ENCODE assay signal across 8 mouse cellular contexts in the genomic region with DNA sequence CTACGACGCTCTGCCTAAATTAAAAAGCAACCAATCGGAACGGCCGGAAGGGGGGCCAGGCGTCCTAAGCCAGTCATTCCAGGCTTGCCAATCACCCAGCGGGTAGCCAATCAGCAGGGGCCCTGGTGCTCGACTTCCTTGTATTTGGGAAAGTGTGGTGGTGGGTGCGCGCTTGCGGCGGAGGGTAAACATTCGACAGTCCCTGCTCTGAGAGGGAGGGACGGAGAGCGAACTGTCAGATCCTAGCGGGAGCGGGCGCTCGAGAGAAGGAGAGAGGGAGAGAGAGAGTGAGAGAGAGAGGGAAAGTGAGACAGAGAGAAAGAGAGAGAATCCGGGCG. TPM values are rescaled to one million over a fixed set of nuclear protein-coding genes. Genes with fewer than 3 reads are reported as not detected.
DNase-seq lines count a peak whose midpoint lies in the region; ATAC-seq and TF ChIP-seq lines count a peak whose summit lies in the region.

A gene (plus strand): TSS at position 191 of the 338 bp plus-strand sequence.

- peak within 1 kb of the TSS; percentile 100 for H3K9ac ChIP-seq in forebrain, embryonic 12.5 days
- peak within 1 kb of the TSS; percentile 68 for H3K9ac ChIP-seq in hindbrain, embryonic 15.5 days

- no peak for TF ChIP-seq CTCF in small intestine, adult 2 months (IDR thresholded peaks at IDR 0.05; ENCODE audit: extremely low read depth, insufficient read length, insufficient replicate concordance, low read depth, low read length)

- no peak for TF ChIP-seq POLR2A in small intestine, adult 2 months (IDR thresholded peaks at IDR 0.05; ENCODE audit: low read depth, low read length)

- H3K27ac ChIP-seq in forebrain, embryonic 12.5 days: peak within 1 kb of the TSS; percentile 100
- peak within 1 kb of the TSS; percentile 95 for H3K27ac ChIP-seq in hindbrain, embryonic 15.5 days (replicated peaks)
- H3K27ac ChIP-seq in small intestine, adult 2 months (ENCODE audit: insufficient read depth, low read depth, low read length): no peak within 1 kb of the TSS

- DNase-seq in thymus, postnatal 4 days: peak; percentile 22
- no peak for DNase-seq in thymus, postnatal 0 days (ENCODE audit: low spot score)
- peak; percentile 96 to 97 for DNase-seq in layer of hippocampus, postnatal 36 days
- DNase-seq in lung, postnatal 10 days: peak; percentile 66
- DNase-seq in gastrocnemius, postnatal 25 days: no peak

- peak within 1 kb of the TSS; percentile 94 for H3K4me2 ChIP-seq in forebrain, embryonic 12.5 days
- H3K4me2 ChIP-seq in hindbrain, embryonic 15.5 days: peak within 1 kb of the TSS; percentile 97

- no peaks in the 10 kb centered on the region; the same call in 1 of the 2 replicates for H3K4me1 ChIP-seq in forebrain, embryonic 12.5 days
- H3K4me1 ChIP-seq in hindbrain, embryonic 15.5 days (replicated peaks): peaks cover 7% of the 10 kb centered on the region
- peaks cover 11% of the 10 kb centered on the region for H3K4me1 ChIP-seq in small intestine, adult 2 months (ENCODE audit: control insufficient read depth, insufficient read depth, insufficient read length, low read length)

- no peaks in the 10 kb centered on the region for H3K9me3 ChIP-seq in forebrain, embryonic 12.5 days
- H3K9me3 ChIP-seq in hindbrain, embryonic 15.5 days: no peaks in the 10 kb centered on the region

- peak; percentile 88 for ATAC-seq in forebrain, embryonic 12.5 days (ENCODE audit: low FRiP score)
- peak; percentile 92 for ATAC-seq in hindbrain, embryonic 15.5 days (ENCODE audit: low FRiP score, low read depth)

- no peaks in the 10 kb centered on the region; the same call in 1 of the 2 replicates for H3K27me3 ChIP-seq in forebrain, embryonic 12.5 days
- no peaks in the 10 kb centered on the region for H3K27me3 ChIP-seq in hindbrain, embryonic 15.5 days
- peaks cover 69% of the 10 kb centered on the region for H3K27me3 ChIP-seq in small intestine, adult 2 months (ENCODE audit: control insufficient read depth, insufficient read depth, low read length)

- H3K4me3 ChIP-seq in forebrain, embryonic 12.5 days (replicated peaks): peak within 1 kb of the TSS; percentile 99
- peak within 1 kb of the TSS; percentile 54 for H3K4me3 ChIP-seq in hindbrain, embryonic 15.5 days
- peak within 1 kb of the TSS; percentile 33; the same call in 1 of the 2 replicates for H3K4me3 ChIP-seq in small intestine, adult 2 months (ENCODE audit: low read depth, low read length)

- under 1% methylated on average over 19 of the region's 21 CpGs for WGBS in forebrain, embryonic 12.5 days
- WGBS in hindbrain, embryonic 15.5 days: under 1% methylated on average over 19 of the region's 21 CpGs
- 5% methylated on average over 21 of the region's 21 CpGs for WGBS in small intestine, adult 2 months

- peaks cover 24% of the 10 kb centered on the region for H3K36me3 ChIP-seq in forebrain, embryonic 12.5 days (replicated peaks)
- H3K36me3 ChIP-seq in hindbrain, embryonic 15.5 days: no peaks in the 10 kb centered on the region
- H3K36me3 ChIP-seq in small intestine, adult 2 months (ENCODE audit: control insufficient read depth, insufficient read depth, low read length): no peaks in the 10 kb centered on the region

RNA-seq across cellular contexts. Expression of the gene that starts here (rescaled TPM):
- 0.03 and 0.04 TPM in 2 replicates for polyA plus RNA-seq in thymus, postnatal 0 days (2015; fragmentation: Nextera tagmentation; extraction: Ambion mirVana)
- polyA plus RNA-seq in forebrain, embryonic 12.5 days (2016; fragmentation: Nextera tagmentation; extraction: Ambion mirVana): 38.2 and 46.0 TPM in 2 replicates
- polyA plus RNA-seq in hindbrain, embryonic 15.5 days (2015; fragmentation: Nextera tagmentation; extraction: Ambion mirVana): 11.0 and 16.4 TPM in 2 replicates
- total RNA-seq in layer of hippocampus, postnatal 36 days (2021): 10 to 100 TPM; 67.8 to 68.4 TPM
- polyA plus RNA-seq in small intestine, adult 2 months (2012; rRNA removed): 0.01 TPM in 1 of 2 replicates, not detected in the other
- not detected for total RNA-seq in gastrocnemius, postnatal 25 days (2021)

Comparison
In these comparisons a context has a peak if more than half of its experiments do, and no peak if none do; other contexts are left out.
1. RNA of the gene that starts here (total RNA-seq): 67.8 to 68.4 TPM in layer of hippocampus, postnatal 36 days; not detected in gastrocnemius, postnatal 25 days; every median in the first group is over 10 times any median in the second.
2. RNA of the gene that starts here (polyA plus RNA-seq): 38.2 to 46.0 TPM in forebrain, embryonic 12.5 days and 11.0 to 16.4 TPM in hindbrain, embryonic 15.5 days; 0.03 to 0.04 TPM in thymus, postnatal 0 days and 0.01 TPM in small intestine, adult 2 months; every median in the first group is over 10 times any median in the second.
3. DNase-seq: peak in thymus, postnatal 4 days (single experiment), layer of hippocampus, postnatal 36 days (2 of 2) and lung, postnatal 10 days (single experiment); none in thymus, postnatal 0 days (single experiment) and gastrocnemius, postnatal 25 days (single experiment).
4. H3K4me3 ChIP-seq: peak in every context shown above with its lines; median percentile 99 in forebrain, embryonic 12.5 days; 54 in hindbrain, embryonic 15.5 days; 33 in small intestine, adult 2 months.